17 mouse cellular contexts compared by ENCODE assay signal in the genomic region with DNA sequence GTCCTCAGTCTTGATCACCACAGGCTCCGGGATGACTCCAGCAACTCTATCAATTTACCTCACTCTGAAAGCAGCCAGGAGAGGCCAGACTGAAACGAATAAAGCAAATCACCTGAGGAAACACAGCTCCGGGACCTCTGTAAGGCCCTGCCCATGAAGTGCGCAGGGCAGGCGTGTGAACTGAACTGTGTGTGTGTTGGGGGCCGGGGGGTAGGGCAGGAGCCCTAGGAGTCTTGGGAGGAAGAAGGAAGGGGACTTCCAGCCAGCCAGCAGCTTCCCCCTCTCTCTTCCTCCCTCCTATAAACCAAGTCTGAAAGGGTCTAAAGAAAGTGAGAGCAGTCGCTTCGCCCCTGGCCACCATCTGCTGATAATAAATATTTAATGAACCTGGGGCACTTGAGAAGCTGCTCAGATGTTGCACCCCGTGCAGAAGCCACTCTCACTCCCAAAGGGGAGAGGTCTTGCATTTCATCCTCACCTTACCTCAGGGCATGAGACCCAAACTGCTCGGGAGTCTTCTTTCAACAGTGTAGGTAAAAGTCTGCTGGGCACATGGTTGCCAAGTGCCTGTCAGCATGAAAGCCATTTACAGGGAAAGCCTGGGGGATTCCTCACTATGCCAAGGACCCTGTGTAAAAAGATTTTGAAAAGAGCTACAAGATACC. TPM values are rescaled to one million over a fixed set of nuclear protein-coding genes. Genes with fewer than 3 reads are reported as not detected.
A peak's percentile ranks its signal among the peaks of the same experiment; 100 is the strongest.
DNase-seq lines count a peak whose midpoint lies in the region; ATAC-seq and TF ChIP-seq lines count a peak whose summit lies in the region.
"Had no signal": no experiment of that assay in that cellular context is flagged by ENCODE, and none has a peak within 500 bp of the region (broad histone marks: within the 10 kb centered on the region; RNA-seq: fewer than 3 reads in every experiment).

No protein-coding gene starts in this region.

- H3K9ac ChIP-seq in midbrain, postnatal 0 days (replicated peaks; ENCODE audit: low read length, poor library complexity, severe bottlenecking) = no peak overlapping the region
- no peak overlapping the region for H3K9ac ChIP-seq in embryonic facial prominence, embryonic 12.5 days
- H3K9ac ChIP-seq in midbrain, embryonic 15.5 days = no peak overlapping the region
- H3K9ac ChIP-seq: embryonic facial prominence, embryonic 13.5 days had no signal

- no peak overlapping the region for H3K4me3 ChIP-seq in midbrain, embryonic 10.5 days
- no peak overlapping the region for H3K4me3 ChIP-seq in midbrain, postnatal 0 days (ENCODE audit: low read depth, low read length)
- H3K4me3 ChIP-seq in embryonic facial prominence, embryonic 12.5 days = no peak overlapping the region
- no peak overlapping the region for H3K4me3 ChIP-seq in limb, embryonic 10.5 days
- H3K4me3 ChIP-seq in midbrain, embryonic 15.5 days = no peak overlapping the region
- H3K4me3 ChIP-seq: embryonic facial prominence, embryonic 13.5 days; heart, adult 2 months had no signal

- no peak for TF ChIP-seq CTCF in midbrain, postnatal 0 days (IDR thresholded peaks at IDR 0.05)

- DNase-seq in midbrain, embryonic 10.5 days (ENCODE audit: low spot score) = no peak
- DNase-seq in midbrain, postnatal 0 days (ENCODE audit: low spot score) = no peak
- no peak for DNase-seq in limb, embryonic 10.5 days (ENCODE audit: low spot score)
- no peak for DNase-seq in kidney, postnatal 14 days
- DNase-seq in liver = no peak
- DNase-seq: adrenal gland, postnatal 36 days; cerebellum, adult 8-10 months; gastrocnemius, postnatal 14 days; heart, adult 2 months; kidney, adult 8-10 months; kidney, postnatal 36 days; lung, adult 18-20 months; thymus, postnatal 14 days had no signal

- H3K27ac ChIP-seq in midbrain, embryonic 10.5 days (replicated peaks) = peak overlapping the region; percentile 63; the same call in 1 of the 2 replicates
- no peak overlapping the region for H3K27ac ChIP-seq in midbrain, postnatal 0 days (ENCODE audit: low read depth, low read length)
- H3K27ac ChIP-seq in embryonic facial prominence, embryonic 12.5 days = peak overlapping the region; percentile 57
- H3K27ac ChIP-seq in limb, embryonic 10.5 days = peak overlapping the region; percentile 70
- H3K27ac ChIP-seq in midbrain, embryonic 15.5 days = no peak overlapping the region
- H3K27ac ChIP-seq: embryonic facial prominence, embryonic 13.5 days; heart, adult 2 months had no signal

- H3K27me3 ChIP-seq in midbrain, embryonic 10.5 days (ENCODE audit: low read depth, poor library complexity, severe bottlenecking) = no peaks in the 10 kb centered on the region
- no peaks in the 10 kb centered on the region for H3K27me3 ChIP-seq in midbrain, postnatal 0 days (ENCODE audit: insufficient read depth, low read length)
- H3K27me3 ChIP-seq in embryonic facial prominence, embryonic 12.5 days = no peaks in the 10 kb centered on the region
- no peaks in the 10 kb centered on the region for H3K27me3 ChIP-seq in limb, embryonic 10.5 days (ENCODE audit: low read depth, poor library complexity, severe bottlenecking)
- no peaks in the 10 kb centered on the region for H3K27me3 ChIP-seq in midbrain, embryonic 15.5 days (replicated peaks)
- H3K27me3 ChIP-seq: embryonic facial prominence, embryonic 13.5 days had no signal

- H3K4me2 ChIP-seq in midbrain, postnatal 0 days (ENCODE audit: low read depth, low read length, poor library complexity, severe bottlenecking) = no peak overlapping the region
- H3K4me2 ChIP-seq in embryonic facial prominence, embryonic 12.5 days (replicated peaks) = no peak overlapping the region
- no peak overlapping the region for H3K4me2 ChIP-seq in midbrain, embryonic 15.5 days
- H3K4me2 ChIP-seq: embryonic facial prominence, embryonic 13.5 days had no signal

- 76% methylated on average over 10 of the region's 10 CpGs for WGBS in midbrain, embryonic 10.5 days
- 55% methylated on average over 10 of the region's 10 CpGs for WGBS in midbrain, postnatal 0 days
- 46% methylated on average over 10 of the region's 10 CpGs for WGBS in embryonic facial prominence, embryonic 12.5 days
- WGBS in limb, embryonic 10.5 days = 61% methylated on average over 10 of the region's 10 CpGs
- WGBS in midbrain, embryonic 15.5 days = 53% methylated on average over 10 of the region's 10 CpGs

- H3K36me3 ChIP-seq in midbrain, embryonic 10.5 days = no peaks in the 10 kb centered on the region
- no peaks in the 10 kb centered on the region for H3K36me3 ChIP-seq in midbrain, postnatal 0 days (ENCODE audit: insufficient read depth, low read length)
- H3K36me3 ChIP-seq in embryonic facial prominence, embryonic 12.5 days = no peaks in the 10 kb centered on the region
- H3K36me3 ChIP-seq in limb, embryonic 10.5 days = no peaks in the 10 kb centered on the region
- H3K36me3 ChIP-seq in midbrain, embryonic 15.5 days (replicated peaks) = no peaks in the 10 kb centered on the region
- H3K36me3 ChIP-seq: embryonic facial prominence, embryonic 13.5 days had no signal

- peaks cover 12% of the 10 kb centered on the region for H3K4me1 ChIP-seq in midbrain, embryonic 10.5 days
- no peaks in the 10 kb centered on the region for H3K4me1 ChIP-seq in midbrain, postnatal 0 days (ENCODE audit: insufficient read depth, low read length)
- no peaks in the 10 kb centered on the region; the same call in 1 of the 2 replicates for H3K4me1 ChIP-seq in embryonic facial prominence, embryonic 12.5 days
- peaks cover 19% of the 10 kb centered on the region for H3K4me1 ChIP-seq in limb, embryonic 10.5 days
- H3K4me1 ChIP-seq in midbrain, embryonic 15.5 days = peaks cover 7% of the 10 kb centered on the region; the same call in 1 of the 2 replicates

- no peak for ATAC-seq in midbrain, postnatal 0 days (ENCODE audit: low FRiP score)
- ATAC-seq in embryonic facial prominence, embryonic 12.5 days (ENCODE audit: insufficient number of reproducible peaks, insufficient read depth, low FRiP score, low TSS enrichment) = no peak
- ATAC-seq in midbrain, embryonic 15.5 days (replicated peaks) = peak; percentile 59; the same call in 1 of the 2 replicates
- ATAC-seq: inflammation-experienced regulatory T-cells, adult 6 months had no signal

- H3K9me3 ChIP-seq in midbrain, embryonic 10.5 days (replicated peaks) = no peaks in the 10 kb centered on the region
- no peaks in the 10 kb centered on the region for H3K9me3 ChIP-seq in midbrain, postnatal 0 days (ENCODE audit: low read length)
- no peaks in the 10 kb centered on the region for H3K9me3 ChIP-seq in embryonic facial prominence, embryonic 12.5 days
- no peaks in the 10 kb centered on the region for H3K9me3 ChIP-seq in limb, embryonic 10.5 days (replicated peaks)
- no peaks in the 10 kb centered on the region for H3K9me3 ChIP-seq in midbrain, embryonic 15.5 days
- H3K9me3 ChIP-seq: embryonic facial prominence, embryonic 13.5 days had no signal

RNA-seq across cellular contexts. Expression of gene Mreg, which starts 13.8 kb away (rescaled TPM):
- 5.0 and 7.6 TPM in 2 replicates for polyA plus RNA-seq in midbrain, embryonic 10.5 days (2016; fragmentation: Nextera tagmentation; extraction: Ambion mirVana)
- total RNA-seq in midbrain, postnatal 0 days (2014; rRNA removed) = 1.7 and 2.4 TPM in 2 replicates
- 2.1 and 2.3 TPM in 2 replicates for polyA plus RNA-seq in midbrain, postnatal 0 days (2015; fragmentation: Nextera tagmentation; extraction: Ambion mirVana)
- 13.3 and 15.6 TPM in 2 replicates for polyA plus RNA-seq in embryonic facial prominence, embryonic 12.5 days (2016; fragmentation: Nextera tagmentation; extraction: Ambion mirVana)
- polyA plus RNA-seq in limb, embryonic 10.5 days (2016; fragmentation: Nextera tagmentation; extraction: Ambion mirVana) = 3.1 and 4.4 TPM in 2 replicates
- 1.7 and 2.2 TPM in 2 replicates for polyA plus RNA-seq in midbrain, embryonic 15.5 days (2015; fragmentation: Nextera tagmentation; extraction: Ambion mirVana)

Comparison
In these comparisons a context has a peak if more than half of its experiments do, and no peak if none do; other contexts are left out.
1. H3K27ac ChIP-seq: peak in midbrain, embryonic 10.5 days (single experiment), embryonic facial prominence, embryonic 12.5 days (single experiment) and limb, embryonic 10.5 days (single experiment); none in midbrain, postnatal 0 days (single experiment) and midbrain, embryonic 15.5 days (single experiment).